Mouse (Mus musculus): ENCODE measurements around the gene Cptp.

- TF ChIP-seq GATA1 (IDR thresholded peaks at IDR 0.05; ENCODE audit: borderline replicate concordance, low read length), result no peak
- TF ChIP-seq FLI1 (IDR thresholded peaks at IDR 0.05; ENCODE audit: low read length), result no peak
These were observed 37.4 kb downstream of the Cptp start for GRCm38 (mm10) chr4:155831831-155832230.
